Mouse (Mus musculus): ENCODE results near the gene Fbp1.
"Not testable (repeated sequence)": the region's sequence is repeated elsewhere in the genome, so short reads cannot be mapped to it uniquely, and the experiment has no call there.

Fbp1 gene

DNA sequence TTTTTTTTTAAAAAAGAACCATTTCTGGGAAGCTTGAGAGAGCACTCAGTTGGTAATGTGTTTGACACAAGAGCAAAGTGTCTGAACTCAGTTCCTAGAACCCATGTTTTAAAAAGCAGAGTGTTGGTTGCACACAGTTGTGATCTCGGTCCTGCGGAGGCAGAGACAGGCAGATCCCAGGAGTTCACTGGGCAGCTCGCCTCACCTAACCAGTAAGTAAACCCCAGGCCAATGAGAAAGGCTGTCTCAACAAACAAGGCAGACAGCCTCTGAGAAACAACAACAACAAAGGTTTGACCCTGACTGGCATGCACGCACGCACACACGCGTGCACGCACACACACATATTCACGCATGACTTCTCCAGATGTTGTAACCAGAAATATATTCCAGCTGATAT, 4.2 kb downstream of the Fbp1 start:
- DNase-seq (ENCODE audit: low spot score): no peak

GRCm38 (mm10) chr13:62883436-62883835, 4.6 kb downstream of the Fbp1 start:
- DNase-seq (ENCODE audit: low spot score): no peak

DNA sequence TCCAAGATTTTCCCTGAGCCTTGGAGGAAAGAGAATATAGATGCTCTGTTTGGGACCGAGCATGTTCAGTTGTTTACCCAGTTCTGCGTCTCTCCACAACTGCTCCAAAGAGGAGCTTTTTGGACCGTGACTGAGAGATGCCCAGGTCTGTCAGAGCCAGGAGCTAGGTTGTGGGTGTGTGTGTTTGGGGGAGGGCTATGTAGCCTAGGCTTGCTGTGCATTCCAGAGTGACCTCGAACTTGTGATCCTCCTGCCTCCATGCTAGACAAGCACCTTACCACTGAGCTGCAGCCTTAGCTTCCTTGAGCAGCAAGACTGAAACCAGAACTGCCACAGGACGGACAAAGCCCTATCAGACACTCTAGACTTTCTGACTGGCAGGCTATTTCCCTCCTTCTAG, 5.2 kb downstream of the Fbp1 start:
- DNase-seq (ENCODE audit: low spot score): no peak

- no peak for DNase-seq (ENCODE audit: low spot score)
Observed at GRCm38 (mm10) chr13:62881336-62881735, 6.7 kb downstream of the Fbp1 start.

GRCm38 (mm10) chr13:62879831-62880615, 8.1 kb downstream of the Fbp1 start:
- DNase-seq (ENCODE audit: low spot score): no peak

DNA sequence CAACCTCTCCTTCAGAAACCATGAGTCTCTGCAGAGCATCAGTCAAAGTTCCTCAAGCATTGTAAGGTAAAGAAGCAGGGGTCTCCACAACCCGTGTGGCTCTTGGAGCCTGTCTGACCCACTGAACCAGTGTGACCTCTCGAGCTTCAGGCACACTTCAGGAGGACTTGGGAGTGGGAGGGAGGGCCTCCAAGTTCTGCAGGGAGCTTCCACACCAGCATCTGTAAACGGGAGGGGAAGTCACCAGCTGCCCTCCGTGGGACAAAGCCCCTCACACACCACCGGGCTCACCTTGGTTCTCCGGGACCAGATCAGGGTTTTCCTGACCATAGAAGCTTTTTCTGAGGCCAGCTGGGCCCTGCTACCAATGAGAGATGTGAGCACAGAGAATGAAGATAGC, 8.7 kb downstream of the Fbp1 start:
- no peak for DNase-seq (ENCODE audit: low spot score)

DNA sequence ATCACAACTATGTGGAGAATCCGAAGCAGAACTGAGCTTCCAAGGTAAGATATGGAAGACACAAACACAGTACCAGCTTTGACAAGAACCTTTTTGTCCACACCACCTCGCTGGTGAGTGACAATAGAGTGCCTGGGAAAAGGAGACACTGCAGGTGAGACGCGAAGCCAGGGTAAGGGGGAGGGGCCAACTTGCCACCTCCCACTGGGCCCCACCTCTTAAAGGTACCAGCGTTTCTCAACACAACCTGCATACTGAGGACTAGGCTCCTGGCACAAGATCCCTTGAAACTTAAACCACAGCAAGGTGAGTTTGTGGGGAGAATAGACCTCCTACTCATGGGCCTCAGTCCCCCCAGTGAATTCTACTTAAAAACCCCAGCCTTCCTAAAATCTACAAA, 10.8 kb downstream of the Fbp1 start:
- no peak for DNase-seq (ENCODE audit: low spot score)

- DNase-seq (ENCODE audit: low spot score): no peak
Observed at GRCm38 (mm10) chr13:62876111-62876510, 12.0 kb downstream of the Fbp1 start.

DNA sequence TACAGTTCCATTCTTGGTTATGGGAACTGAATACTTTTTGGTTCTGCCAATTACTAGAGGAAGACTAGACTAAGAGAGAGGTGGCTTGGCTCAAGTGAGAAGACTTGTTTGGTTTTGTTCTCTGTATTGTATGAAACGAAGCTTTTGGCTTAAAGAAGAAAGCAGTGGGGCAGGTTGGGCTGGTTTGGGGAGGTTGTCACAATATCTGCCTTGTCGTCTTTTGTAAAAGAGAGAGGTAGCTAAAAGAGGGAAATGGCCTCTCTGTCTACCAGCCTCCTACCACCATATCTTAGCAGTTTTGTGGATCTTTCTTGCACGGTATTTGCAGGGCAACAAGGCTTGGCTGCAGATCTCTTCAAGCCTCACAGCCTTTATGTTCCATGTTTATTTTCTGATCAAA, 15.8 kb downstream of the Fbp1 start:
- DNase-seq (ENCODE audit: low spot score): no peak

DNA sequence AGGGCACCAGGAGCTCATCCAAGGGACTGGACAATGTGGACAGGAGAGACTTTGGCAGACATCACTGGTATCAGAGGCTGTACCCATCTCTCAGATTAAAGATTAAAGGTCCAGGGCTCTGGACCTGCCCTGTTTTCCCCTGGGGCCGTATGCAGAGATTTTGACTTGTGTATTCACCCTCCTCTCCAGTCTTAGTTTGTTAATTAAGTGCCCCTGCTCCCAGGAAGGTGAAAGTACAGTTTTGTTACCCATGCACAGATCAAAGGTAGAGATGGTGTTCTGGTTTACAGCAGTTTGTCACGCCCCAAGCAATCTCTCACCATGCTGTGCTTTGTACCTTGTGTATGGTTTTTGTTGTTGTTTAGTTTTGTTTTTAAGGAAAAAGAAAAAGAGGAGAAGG, 17.5 kb downstream of the Fbp1 start:
- DNase-seq (ENCODE audit: low spot score): no peak

- no peak for DNase-seq (ENCODE audit: low spot score)
Observed at GRCm38 (mm10) chr13:62866817-62867216, 21.3 kb downstream of the Fbp1 start.

GRCm38 (mm10) chr13:62865651-62866315, 22.3 kb downstream of the Fbp1 start:
- no peak for DNase-seq (ENCODE audit: low spot score)

DNA sequence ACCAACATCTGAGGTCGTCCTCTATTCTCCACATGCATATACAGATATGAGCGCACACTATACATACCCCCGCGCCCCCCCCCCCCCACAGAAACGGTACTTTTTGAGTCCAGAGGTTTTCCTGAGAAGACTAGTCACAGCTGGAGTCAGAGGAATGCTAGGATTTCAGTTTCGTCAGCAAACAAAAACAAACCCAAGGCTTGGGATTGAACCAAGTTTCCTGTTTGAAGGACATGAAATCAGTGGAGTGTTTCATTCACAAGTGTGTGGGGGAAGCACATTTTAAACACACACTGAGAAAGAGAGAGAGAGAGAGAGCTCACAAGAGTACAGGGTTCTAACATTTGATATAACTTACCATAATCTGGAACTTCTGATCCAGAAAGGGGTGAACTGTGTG, 24.3 kb downstream of the Fbp1 start:
- DNase-seq (ENCODE audit: low spot score): no peak

DNA sequence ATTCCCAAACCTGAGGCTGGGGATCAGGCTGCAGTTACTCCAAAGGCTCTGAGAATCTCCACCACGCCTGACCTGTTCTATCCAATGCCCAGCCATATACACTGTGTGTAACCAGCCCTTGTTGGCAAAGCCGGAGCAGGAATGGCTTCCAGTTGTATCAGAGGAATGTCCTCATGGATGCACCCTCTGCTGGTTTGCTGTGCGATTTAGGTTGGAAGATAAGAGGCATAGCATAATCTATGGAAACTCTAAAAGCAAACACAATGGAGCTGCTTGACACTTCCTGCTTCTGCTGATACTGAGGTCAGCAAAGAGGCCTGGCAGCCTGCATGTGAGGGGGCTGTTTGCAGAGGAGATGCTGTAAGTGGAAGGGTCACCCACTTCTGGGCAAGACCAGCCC, 25.2 kb downstream of the Fbp1 start:
- DNase-seq (ENCODE audit: low spot score): no peak

GRCm38 (mm10) chr13:62860068-62860467, 28.0 kb downstream of the Fbp1 start:
- DNase-seq (ENCODE audit: low spot score): no peak

GRCm38 (mm10) chr13:62859251-62859650, 28.8 kb downstream of the Fbp1 start:
- not testable (repeated sequence) for DNase-seq (ENCODE audit: low spot score)

DNA sequence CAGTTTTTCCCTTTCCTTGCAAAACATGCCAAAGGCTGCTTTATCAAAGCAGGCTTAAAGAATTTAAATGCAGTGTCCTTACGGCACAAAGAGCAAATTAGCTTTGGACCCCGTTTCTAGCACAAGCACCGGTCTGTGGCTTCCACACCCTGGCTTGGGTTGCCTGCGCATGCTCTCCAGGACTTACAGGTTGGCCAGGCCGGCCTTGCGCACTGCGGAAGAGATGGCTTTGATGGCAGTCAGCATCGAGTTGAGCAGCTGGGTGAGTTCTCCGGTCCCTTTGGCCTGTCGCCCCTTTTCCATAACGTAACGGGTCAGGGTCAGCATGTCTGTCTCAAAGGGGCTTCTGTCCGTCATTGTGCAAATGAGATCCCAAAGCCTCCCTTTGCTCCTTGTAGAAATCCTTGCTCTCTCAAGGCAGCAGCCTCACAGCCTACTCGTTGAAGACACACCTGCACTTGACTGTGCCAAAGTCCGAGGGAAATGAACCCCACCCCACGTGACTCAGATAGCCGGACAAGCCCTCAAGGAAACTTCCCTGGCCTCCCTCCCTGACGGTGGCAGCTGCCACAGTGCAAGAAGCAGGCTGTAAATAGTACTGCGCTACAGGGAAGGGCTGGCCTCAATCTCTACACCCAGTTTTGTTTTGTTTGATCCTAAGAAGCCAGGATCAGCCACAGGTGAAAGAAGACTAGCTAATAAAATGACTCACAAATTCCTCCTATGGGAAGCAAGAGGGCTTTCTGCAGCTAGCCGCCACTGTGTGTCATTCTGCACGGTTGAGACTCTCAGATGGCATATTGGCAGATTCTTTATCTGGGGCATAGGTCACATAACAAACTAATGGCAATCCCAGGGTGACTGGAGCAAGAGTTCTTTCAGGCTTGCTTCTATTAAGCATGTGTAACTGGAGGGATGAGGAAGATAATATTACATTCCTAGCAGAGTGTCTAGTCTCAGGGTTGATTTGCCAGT, 29.9 kb downstream of the Fbp1 start, which contains the start of gene Fbp2:
Gene Fbp2, minus strand, starts transcription at position 482 of the 975 bp plus-strand sequence.
- no peak for DNase-seq (ENCODE audit: low spot score)

- no peak for DNase-seq (ENCODE audit: low spot score)
Observed at GRCm38 (mm10) chr13:62856850-62857249, 31.2 kb downstream of the Fbp1 start.

DNA sequence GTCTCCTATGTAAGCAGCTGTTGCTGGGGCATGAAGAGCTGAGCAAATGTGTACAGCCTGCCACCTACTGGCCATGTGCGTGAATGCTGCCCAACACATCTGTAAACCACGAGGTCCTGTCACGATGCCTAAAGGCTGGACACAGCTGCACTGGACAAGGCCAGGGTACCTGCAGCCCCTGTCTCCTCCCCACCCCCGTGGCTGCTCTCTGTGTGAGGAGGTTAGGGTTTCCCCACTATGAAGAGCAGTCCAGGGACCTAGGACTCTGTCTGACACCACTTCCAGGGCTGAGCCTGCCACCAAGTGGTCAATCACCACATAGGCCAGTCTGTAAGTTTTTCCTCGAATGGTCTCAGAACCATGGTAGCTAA, 31.8 kb downstream of the Fbp1 start:
- DNase-seq (ENCODE audit: low spot score): peak; percentile 69

DNA sequence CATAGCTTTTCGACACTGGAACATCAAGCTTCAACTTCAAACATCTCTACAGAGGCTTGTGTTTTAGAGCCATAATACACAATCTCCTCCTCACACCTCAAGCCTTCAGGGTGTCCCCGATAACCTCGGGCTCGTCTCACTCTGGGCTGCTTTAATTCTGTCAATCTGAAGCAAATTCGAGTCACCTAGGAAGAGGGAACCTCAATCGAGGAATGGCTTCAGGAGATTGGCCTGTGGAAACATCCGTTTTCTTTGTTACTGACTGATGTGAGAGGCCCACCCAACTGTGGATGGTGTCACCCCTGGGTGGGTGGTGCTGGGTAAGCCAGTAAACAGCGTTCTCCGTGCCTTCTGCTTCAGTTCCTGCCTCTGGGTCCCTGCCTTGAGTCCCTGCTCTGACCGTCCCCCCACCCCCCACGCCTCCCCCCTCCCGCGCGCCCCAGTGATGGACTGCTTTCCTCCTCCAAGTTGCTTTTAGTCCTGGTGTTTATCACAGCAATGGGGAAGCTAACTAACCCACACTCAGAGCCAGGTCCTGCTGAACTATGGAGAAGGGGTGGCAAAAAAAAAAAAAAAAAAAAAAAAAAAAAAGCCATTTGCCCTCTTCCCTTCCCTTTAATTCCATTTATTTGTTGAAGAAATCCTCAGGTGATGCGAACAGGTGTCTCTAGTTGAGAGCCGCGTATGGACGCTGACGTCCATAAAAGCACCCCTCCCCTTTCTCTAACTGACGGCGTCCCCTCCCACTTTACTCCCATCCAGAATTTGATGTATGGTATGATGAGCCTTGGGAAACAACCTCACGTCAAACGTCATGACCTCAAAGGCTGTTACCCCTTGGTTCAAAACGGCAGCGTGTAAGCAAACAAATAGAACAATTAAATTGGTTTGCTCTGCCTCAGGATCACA, 32.4 kb downstream of the Fbp1 start:
- no peak for DNase-seq (ENCODE audit: low spot score)

DNA sequence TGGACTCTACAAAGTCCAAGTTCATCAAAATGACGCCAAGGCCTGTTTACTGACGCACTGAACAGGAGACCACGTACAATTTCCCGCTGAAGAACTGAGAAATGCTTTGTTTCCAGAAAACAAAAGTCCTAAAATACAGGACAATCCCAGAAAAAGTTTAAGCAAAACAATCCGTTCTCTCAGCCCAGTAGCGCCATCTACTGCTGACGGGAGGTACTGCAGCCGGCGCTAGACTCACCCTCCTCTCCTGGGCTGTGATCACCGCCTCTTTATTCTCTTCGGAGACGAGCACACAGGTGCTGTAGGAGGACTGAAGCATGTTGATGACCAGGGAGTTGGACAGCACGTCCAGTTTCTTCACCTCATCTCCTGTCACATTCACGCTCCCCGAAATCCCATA, 33.4 kb downstream of the Fbp1 start:
- peak; percentile 85 for DNase-seq (ENCODE audit: low spot score)

All from ovary, postnatal 14 days (tissue).